Comparison of ENCODE assay signal across 24 mouse cellular contexts in the genomic region with DNA sequence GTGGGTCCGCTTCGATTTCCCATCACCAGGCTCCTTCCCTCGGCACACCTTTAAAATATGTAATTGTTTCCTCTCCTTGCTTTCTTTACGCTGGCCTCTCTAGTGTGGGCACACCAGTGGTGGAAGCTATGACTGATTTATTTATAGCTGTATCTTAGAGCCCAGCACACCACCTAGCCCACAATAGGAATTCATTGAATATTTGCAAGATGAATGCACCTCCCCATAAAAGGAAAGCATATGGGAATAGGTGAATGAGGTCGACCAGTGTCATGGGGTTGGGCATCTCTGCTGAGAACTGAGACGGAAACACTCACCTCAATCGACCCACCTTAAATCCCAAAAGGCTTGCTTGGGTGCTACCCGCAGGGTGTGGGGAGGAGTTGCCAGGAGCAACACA.
DNase-seq lines count a peak whose midpoint lies in the region; ATAC-seq and TF ChIP-seq lines count a peak whose summit lies in the region.
"Had no signal": no experiment of that assay in that cellular context is flagged by ENCODE, and none has a peak within 500 bp of the region (broad histone marks: within the 10 kb centered on the region; RNA-seq: fewer than 3 reads in every experiment).

No protein-coding gene starts in this region.

- no peaks in the 10 kb centered on the region for H3K79me2 ChIP-seq in heart, adult 2 months (replicated peaks; ENCODE audit: control insufficient read depth, insufficient read depth, low read length)

- TF ChIP-seq EP300 in heart, adult 2 months (IDR thresholded peaks at IDR 0.05; ENCODE audit: insufficient read depth, low read depth, low read length): no peak

- H3K4me1 ChIP-seq in heart, adult 2 months (ENCODE audit: control insufficient read depth, insufficient read depth, low read length): no peaks in the 10 kb centered on the region
- H3K4me1 ChIP-seq in heart, embryonic 16.5 days (ENCODE audit: control insufficient read depth, insufficient read depth, low read length): peaks cover 6% of the 10 kb centered on the region
- H3K4me1 ChIP-seq: embryonic facial prominence, embryonic 13.5 days; embryonic facial prominence, embryonic 15.5 days; forebrain, embryonic 10.5 days; forebrain, embryonic 12.5 days had no signal

- H3K4me2 ChIP-seq in heart, embryonic 16.5 days (ENCODE audit: low read depth, low read length): no peak overlapping the region
- H3K4me2 ChIP-seq: embryonic facial prominence, embryonic 13.5 days; embryonic facial prominence, embryonic 15.5 days; forebrain, embryonic 12.5 days had no signal

- no peak overlapping the region for H3K27ac ChIP-seq in heart, adult 2 months
- no peak overlapping the region for H3K27ac ChIP-seq in heart, embryonic 16.5 days (ENCODE audit: low read length)
- H3K27ac ChIP-seq: embryonic facial prominence, embryonic 13.5 days; embryonic facial prominence, embryonic 15.5 days; forebrain, embryonic 10.5 days; forebrain, embryonic 12.5 days had no signal

- no peaks in the 10 kb centered on the region for H3K36me3 ChIP-seq in heart, adult 2 months (ENCODE audit: control insufficient read depth, insufficient read depth, low read length)
- H3K36me3 ChIP-seq in heart, embryonic 16.5 days (ENCODE audit: control insufficient read depth, insufficient read depth): no peaks in the 10 kb centered on the region
- H3K36me3 ChIP-seq: embryonic facial prominence, embryonic 13.5 days; embryonic facial prominence, embryonic 15.5 days; forebrain, embryonic 10.5 days; forebrain, embryonic 12.5 days had no signal

- ATAC-seq in heart, embryonic 16.5 days (replicated peaks; ENCODE audit: extremely low read depth, insufficient read depth, low FRiP score): peak; percentile 49; the same call in 1 of the 2 replicates
- ATAC-seq: activated CD4-positive, CD25-positive, alpha-beta regulatory T cell, adult 4 months; forebrain, embryonic 14.5 days; forebrain, embryonic 16.5 days had no signal

- TF ChIP-seq CTCF in heart, adult 2 months (IDR thresholded peaks at IDR 0.05): no peak

- no peak overlapping the region for H3K9ac ChIP-seq in heart, adult 2 months (ENCODE audit: low read depth, low read length)
- H3K9ac ChIP-seq in heart, embryonic 16.5 days (ENCODE audit: low read length): no peak overlapping the region
- H3K9ac ChIP-seq: embryonic facial prominence, embryonic 13.5 days; embryonic facial prominence, embryonic 15.5 days; forebrain, embryonic 12.5 days had no signal

- DNase-seq in heart, adult 11 months: peak; percentile 63
- no peak for DNase-seq in heart, adult 2 months
- no peak for DNase-seq in heart, postnatal 36 days
- peak; percentile 46 for DNase-seq in 3134 (ENCODE audit: extremely low read depth, insufficient read length, low spot score)
- no peak for DNase-seq in thymus, postnatal 36 days
- DNase-seq: adrenal gland, adult 2 months; adrenal gland, postnatal 10 days; adrenal gland, postnatal 25 days; cerebellum, adult 11 months; cerebellum, adult 18-20 months; cerebellum, adult 8-10 months; cerebellum, adult 9-11 months; cerebellum, postnatal 14 days; cerebellum, postnatal 36 days; embryo, embryonic 11 days had no signal

- H3K27me3 ChIP-seq in heart, adult 2 months (ENCODE audit: control insufficient read depth, insufficient read depth, low read length): no peaks in the 10 kb centered on the region
- H3K27me3 ChIP-seq in heart, embryonic 16.5 days (ENCODE audit: control insufficient read depth, insufficient read depth, low read length): no peaks in the 10 kb centered on the region
- H3K27me3 ChIP-seq: embryonic facial prominence, embryonic 15.5 days; forebrain, embryonic 12.5 days had no signal

- TF ChIP-seq POLR2A in heart, adult 2 months (IDR thresholded peaks at IDR 0.05; ENCODE audit: insufficient read depth, low read depth, low read length): no peak

- intact Hi-C loops in heart, adult 2 months (cut with DNase I): no loop called here
- intact Hi-C loops in heart, postnatal 36 days (cut with DNase I): no loop called here

- H3K4me3 ChIP-seq in heart, adult 2 months: no peak overlapping the region
- no peak overlapping the region for H3K4me3 ChIP-seq in heart, embryonic 16.5 days (ENCODE audit: low read length)
- H3K4me3 ChIP-seq: embryonic facial prominence, embryonic 13.5 days; embryonic facial prominence, embryonic 15.5 days; erythroblast, embryonic 14.5 days; forebrain, embryonic 10.5 days; forebrain, embryonic 12.5 days had no signal

- no peaks in the 10 kb centered on the region for H3K9me3 ChIP-seq in heart, embryonic 16.5 days (replicated peaks; ENCODE audit: control insufficient read depth, low read length)
- H3K9me3 ChIP-seq: embryonic facial prominence, embryonic 13.5 days; embryonic facial prominence, embryonic 15.5 days; forebrain, embryonic 10.5 days; forebrain, embryonic 12.5 days had no signal

- 76% methylated on average over 8 of the region's 8 CpGs for WGBS in heart, adult 2 months
- 67% methylated on average over 8 of the region's 8 CpGs for WGBS in heart, embryonic 16.5 days

Comparison
In these comparisons a context has a peak if more than half of its experiments do, and no peak if none do; other contexts are left out.
1. DNase-seq: peak in heart, adult 11 months (single experiment) and 3134 (single experiment); none in heart, adult 2 months (0 of 2), heart, postnatal 36 days (0 of 2) and thymus, postnatal 36 days (0 of 2).